Mouse (Mus musculus): Measurements from ENCODE around the gene D630045J12Rik. TPM values are rescaled to one million over a fixed set of nuclear protein-coding genes. Genes with fewer than 3 reads are reported as not detected.

The D630045J12Rik gene
- polyA plus RNA-seq, 2 experiments = 0.10 to 0.31 TPM

DNA sequence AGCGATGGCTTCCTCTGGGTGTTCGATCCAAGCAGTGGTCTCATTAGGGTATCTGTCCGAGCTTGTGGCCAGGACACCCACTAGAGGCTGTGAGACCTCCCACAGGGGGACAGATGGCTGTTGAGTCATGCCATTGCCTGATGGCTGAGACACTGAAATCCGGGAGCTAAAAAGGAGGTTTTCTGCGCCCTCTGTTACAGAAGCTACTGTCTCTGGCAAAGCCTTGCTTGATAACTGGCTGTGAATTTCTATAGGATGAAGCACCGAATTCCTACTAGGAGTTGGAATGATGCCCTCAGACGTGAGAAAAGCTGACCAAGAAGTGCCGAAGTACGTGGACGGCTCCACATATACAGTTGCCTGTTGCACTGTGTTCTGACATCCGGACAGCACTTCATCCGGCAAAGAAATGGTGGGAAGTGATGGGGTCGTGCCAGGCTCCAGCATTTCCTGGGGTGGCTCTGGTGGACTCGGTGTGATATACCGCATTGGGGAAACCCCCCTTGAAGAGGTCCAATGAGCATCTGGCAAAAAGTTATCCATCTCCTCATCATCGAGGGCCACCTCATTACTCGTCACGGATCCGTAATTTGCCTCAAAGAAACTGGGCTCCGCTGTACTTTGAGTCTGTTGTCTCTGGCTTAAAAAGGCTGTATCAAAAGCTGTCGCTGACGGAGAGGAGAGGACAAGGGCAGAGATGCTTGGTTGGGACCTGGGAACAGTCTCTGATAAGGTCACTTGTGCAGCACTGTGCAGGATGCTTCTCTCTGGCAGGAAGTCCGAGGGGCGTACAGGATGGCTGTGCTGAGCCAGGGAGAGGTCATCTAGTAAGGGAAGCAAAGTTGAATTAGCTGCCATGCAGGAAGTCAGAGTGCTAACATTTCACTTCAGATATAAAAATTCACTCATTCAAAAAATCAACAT is 57.3 kb downstream of the D630045J12Rik start:
- Histone ChIP-seq H3K4me1 (replicated peaks; ENCODE audit: control insufficient read depth in 2 of 2, insufficient read depth in 2 of 2, low read length in 1 of 2) (no peaks in the 10 kb centered on the region), H3K9me3 (ENCODE audit: control insufficient read depth, low read length) (no peaks in the 10 kb centered on the region), H3K4me2 (ENCODE audit: low read depth) (no peak overlapping the region), H3K27me3 (ENCODE audit: control insufficient read depth, insufficient read depth, low read length) (no peaks in the 10 kb centered on the region), H3K27ac (no peak overlapping the region), H3K9ac (replicated peaks) (no peak overlapping the region), H3K4me3 (ENCODE audit: insufficient read depth in 1 of 2, low read depth in 2 of 2, low read length in 2 of 2) (no peak overlapping the region), H3K36me3 (replicated peaks; ENCODE audit: control insufficient read depth, insufficient read depth, low read depth) (no peaks in the 10 kb centered on the region)
- no peak for TF ChIP-seq EP300 (IDR thresholded peaks at IDR 0.05; ENCODE audit: low read depth)
- no peak for TF ChIP-seq CTCF (IDR thresholded peaks at IDR 0.05; ENCODE audit: low read depth)
- WGBS (ENCODE audit: insufficient replicate concordance) = 73% methylated on average over 24 of the region's 24 CpGs
- ATAC-seq (ENCODE audit: insufficient read depth) (no peak), DNase-seq (ENCODE audit: low read depth in 3 of 3, low spot score in 3 of 3) (no peak)

DNA sequence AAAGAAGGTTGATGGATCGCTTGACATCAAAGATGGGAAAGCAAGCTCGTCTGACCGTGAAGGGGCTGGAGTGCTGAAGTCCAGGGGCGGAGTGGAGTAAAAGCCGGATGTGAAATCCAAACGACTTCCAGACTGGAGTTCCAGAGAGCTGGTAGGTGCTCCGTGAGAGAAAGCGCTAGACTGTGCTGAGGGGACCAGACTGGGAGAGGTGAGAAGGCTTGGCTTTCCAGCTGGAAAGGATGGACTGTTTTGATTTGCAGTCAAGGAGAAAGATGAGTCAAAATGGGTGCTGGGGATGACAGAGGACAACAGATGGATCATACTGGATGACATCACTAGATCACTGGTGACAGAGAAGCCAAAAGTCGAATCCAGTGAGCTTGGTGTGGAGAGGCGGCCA is 58.5 kb downstream of the D630045J12Rik start:
- H3K9ac ChIP-seq (replicated peaks) = no peak overlapping the region
- no peaks in the 10 kb centered on the region for H3K9me3 ChIP-seq (ENCODE audit: control insufficient read depth, low read length)
- no peaks in the 10 kb centered on the region for H3K4me1 ChIP-seq (replicated peaks; ENCODE audit: control insufficient read depth in 2 of 2, insufficient read depth in 2 of 2, low read length in 1 of 2)
- no peak overlapping the region for H3K4me2 ChIP-seq (ENCODE audit: low read depth)
- no peaks in the 10 kb centered on the region for H3K36me3 ChIP-seq (replicated peaks; ENCODE audit: control insufficient read depth, insufficient read depth, low read depth)
- H3K27me3 ChIP-seq (ENCODE audit: control insufficient read depth, insufficient read depth, low read length) = no peaks in the 10 kb centered on the region
- no peak overlapping the region for H3K27ac ChIP-seq
- DNase-seq (ENCODE audit: low read depth in 3 of 3, low spot score in 3 of 3) (no peak), ATAC-seq (ENCODE audit: insufficient read depth) (no peak)
- H3K4me3 ChIP-seq (ENCODE audit: insufficient read depth in 1 of 2, low read depth in 2 of 2, low read length in 2 of 2) = no peak overlapping the region
- TF ChIP-seq EP300 (IDR thresholded peaks at IDR 0.05; ENCODE audit: low read depth) (no peak), CTCF (IDR thresholded peaks at IDR 0.05; ENCODE audit: low read depth) (no peak)
- WGBS (ENCODE audit: insufficient replicate concordance) = 70% methylated on average over 10 of the region's 10 CpGs

DNA sequence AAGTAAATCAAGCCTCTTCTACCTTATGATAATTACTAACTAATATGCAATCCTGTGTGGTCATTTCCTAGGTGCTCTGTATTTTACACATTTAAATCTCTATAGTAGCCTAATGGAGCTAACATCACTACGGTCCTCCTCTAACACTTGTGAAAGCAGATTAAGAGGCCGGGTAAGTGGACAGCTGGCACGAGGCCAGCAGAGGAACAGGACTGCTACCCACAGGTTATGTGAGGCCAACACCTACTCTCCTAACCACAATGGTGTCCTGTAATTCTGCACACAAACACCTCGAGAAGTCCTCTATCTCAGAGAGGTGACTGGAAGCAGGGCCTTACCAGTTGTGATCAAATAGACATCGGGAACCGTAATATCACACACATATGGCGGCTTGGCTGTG is 59.8 kb downstream of the D630045J12Rik start:
- Histone ChIP-seq H3K27me3 (ENCODE audit: control insufficient read depth, insufficient read depth, low read length) (no peaks in the 10 kb centered on the region), H3K4me2 (ENCODE audit: low read depth) (no peak overlapping the region), H3K27ac (no peak overlapping the region), H3K4me3 (ENCODE audit: insufficient read depth in 1 of 2, low read depth in 2 of 2, low read length in 2 of 2) (no peak overlapping the region), H3K9me3 (ENCODE audit: control insufficient read depth, low read length) (no peaks in the 10 kb centered on the region), H3K36me3 (replicated peaks; ENCODE audit: control insufficient read depth, insufficient read depth, low read depth) (no peaks in the 10 kb centered on the region), H3K4me1 (replicated peaks; ENCODE audit: control insufficient read depth in 2 of 2, insufficient read depth in 2 of 2, low read length in 1 of 2) (no peaks in the 10 kb centered on the region), H3K9ac (replicated peaks) (no peak overlapping the region)
- TF ChIP-seq EP300 (IDR thresholded peaks at IDR 0.05; ENCODE audit: low read depth) (no peak), CTCF (IDR thresholded peaks at IDR 0.05; ENCODE audit: low read depth) (no peak)
- WGBS (ENCODE audit: insufficient replicate concordance) = 75% methylated on average over 7 of the region's 7 CpGs
- ATAC-seq (ENCODE audit: insufficient read depth) (no peak), DNase-seq (ENCODE audit: low read depth in 3 of 3, low spot score in 3 of 3) (no peak)

DNA sequence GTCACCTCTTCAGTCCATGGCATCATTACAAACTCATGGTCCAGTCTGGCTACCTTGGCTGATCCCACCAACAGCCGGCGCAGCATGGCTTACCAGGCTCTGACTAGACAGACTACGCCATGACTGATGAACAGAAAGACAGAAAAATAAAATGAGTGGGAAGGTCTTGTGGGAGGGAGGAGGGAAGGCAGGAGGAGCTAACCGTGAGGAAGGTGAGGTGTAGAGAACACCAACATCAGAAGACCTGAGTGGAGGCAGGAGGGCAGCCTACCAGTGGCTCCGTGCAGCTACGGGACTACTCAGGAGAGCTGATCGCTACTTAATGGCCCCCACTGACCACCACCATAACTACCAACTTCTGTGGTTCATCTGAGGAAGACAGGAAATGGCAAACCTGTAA is 60.9 kb downstream of the D630045J12Rik start:
- no peak for TF ChIP-seq EP300 (IDR thresholded peaks at IDR 0.05; ENCODE audit: low read depth)
- ATAC-seq (ENCODE audit: insufficient read depth) (no peak), DNase-seq (ENCODE audit: low read depth in 3 of 3, low spot score in 3 of 3) (no peak)
- Histone ChIP-seq H3K9ac (replicated peaks) (no peak overlapping the region), H3K9me3 (ENCODE audit: control insufficient read depth, low read length) (no peaks in the 10 kb centered on the region), H3K27me3 (ENCODE audit: control insufficient read depth, insufficient read depth, low read length) (no peaks in the 10 kb centered on the region), H3K4me1 (replicated peaks; ENCODE audit: control insufficient read depth in 2 of 2, insufficient read depth in 2 of 2, low read length in 1 of 2) (no peaks in the 10 kb centered on the region), H3K36me3 (replicated peaks; ENCODE audit: control insufficient read depth, insufficient read depth, low read depth) (no peaks in the 10 kb centered on the region), H3K4me3 (ENCODE audit: insufficient read depth in 1 of 2, low read depth in 2 of 2, low read length in 2 of 2) (no peak overlapping the region), H3K4me2 (ENCODE audit: low read depth) (no peak overlapping the region), H3K27ac (no peak overlapping the region)
- WGBS (ENCODE audit: insufficient replicate concordance) = 84% methylated on average over 7 of the region's 7 CpGs

DNA sequence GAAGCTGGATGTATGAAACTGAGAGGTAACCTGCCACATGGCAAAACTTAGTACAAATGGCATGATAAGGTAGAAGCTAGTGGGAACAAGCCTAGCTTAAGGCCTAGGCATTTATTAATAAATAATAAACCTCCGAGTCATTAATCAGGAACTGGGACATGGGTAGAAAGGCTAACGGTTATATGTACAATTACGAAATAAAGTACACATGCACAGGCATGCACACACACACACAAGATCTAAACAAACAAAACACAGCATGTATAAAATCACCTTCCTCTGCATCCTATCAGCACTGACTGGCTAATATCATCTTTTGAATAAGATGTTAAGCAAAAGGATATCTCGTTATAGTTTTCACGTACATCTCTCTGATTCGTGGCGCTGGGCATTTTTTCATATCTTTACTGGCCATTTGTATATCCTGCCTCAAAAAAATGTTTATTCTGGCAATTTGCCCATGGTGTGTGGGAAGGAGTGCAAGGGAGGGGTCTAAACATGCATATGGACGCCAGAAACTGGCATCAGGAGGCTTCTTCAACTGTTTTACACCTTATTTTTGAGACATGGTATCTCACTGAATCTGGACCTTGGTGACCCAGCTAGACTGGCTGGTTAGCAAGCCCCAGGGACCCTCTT is 67.4 kb downstream of the D630045J12Rik start:
- no peaks in the 10 kb centered on the region for H3K4me1 ChIP-seq (replicated peaks; ENCODE audit: control insufficient read depth in 2 of 2, insufficient read depth in 2 of 2, low read length in 1 of 2)
- ATAC-seq (ENCODE audit: insufficient read depth) (no peak), DNase-seq (ENCODE audit: low read depth in 3 of 3, low spot score in 3 of 3) (no peak)
- H3K36me3 ChIP-seq (replicated peaks; ENCODE audit: control insufficient read depth, insufficient read depth, low read depth) = no peaks in the 10 kb centered on the region
- no peaks in the 10 kb centered on the region for H3K9me3 ChIP-seq (ENCODE audit: control insufficient read depth, low read length)
- no peak overlapping the region for H3K9ac ChIP-seq (replicated peaks)
- 70% methylated on average over 8 of the region's 8 CpGs for WGBS (ENCODE audit: insufficient replicate concordance)
- no peak overlapping the region for H3K4me2 ChIP-seq (ENCODE audit: low read depth)
- no peaks in the 10 kb centered on the region for H3K27me3 ChIP-seq (ENCODE audit: control insufficient read depth, insufficient read depth, low read length)
- no peak for TF ChIP-seq CTCF (IDR thresholded peaks at IDR 0.05; ENCODE audit: low read depth)
- TF ChIP-seq EP300 (IDR thresholded peaks at IDR 0.05; ENCODE audit: low read depth) = no peak
- no peak overlapping the region for H3K27ac ChIP-seq
- H3K4me3 ChIP-seq (ENCODE audit: insufficient read depth in 1 of 2, low read depth in 2 of 2, low read length in 2 of 2) = no peak overlapping the region
